ENCODE assay signal across 10 mouse cellular contexts in the genomic region with DNA sequence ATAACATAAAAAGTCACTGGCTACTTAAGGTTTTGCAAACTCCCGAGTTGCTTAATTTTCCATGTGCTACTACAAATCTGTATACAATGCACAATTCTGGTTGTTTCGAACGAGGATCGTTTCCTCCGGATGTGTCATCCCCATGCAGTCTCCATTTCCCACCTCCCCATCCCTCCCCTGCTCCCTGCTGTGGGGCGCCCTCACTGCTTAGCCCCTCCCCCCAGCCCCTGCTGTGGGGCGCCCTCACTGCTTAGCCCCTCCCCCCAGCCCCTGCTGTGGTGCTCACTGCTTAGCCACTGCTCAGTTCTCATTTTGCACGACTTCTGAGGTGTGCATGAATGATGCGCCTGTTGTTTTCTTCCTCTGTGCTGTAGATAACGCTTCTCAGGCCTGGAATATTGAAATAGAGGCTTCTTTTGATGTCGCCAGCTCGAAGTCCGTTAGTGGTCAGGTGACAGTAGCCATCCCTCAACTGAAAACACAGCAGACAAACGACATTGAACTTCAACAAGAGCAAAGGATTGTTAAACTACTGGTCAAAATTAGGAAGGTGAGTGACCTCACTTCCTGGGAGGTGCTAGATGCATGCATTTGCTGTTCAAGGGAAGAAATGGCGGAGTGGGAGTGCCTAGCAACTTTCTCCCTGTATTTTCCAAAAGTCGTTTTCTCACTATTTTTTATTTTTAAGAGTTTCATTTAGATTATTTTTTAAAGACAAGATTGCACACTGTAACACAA. TPM values are rescaled to one million over a fixed set of nuclear protein-coding genes. Genes with fewer than 3 reads are reported as not detected.
DNase-seq lines count a peak whose midpoint lies in the region; ATAC-seq and TF ChIP-seq lines count a peak whose summit lies in the region.
"Had no signal": no experiment of that assay in that cellular context is flagged by ENCODE, and none has a peak within 500 bp of the region (broad histone marks: within the 10 kb centered on the region; RNA-seq: fewer than 3 reads in every experiment).

No protein-coding gene starts in this region.

- TF ChIP-seq CTCF in E14TG2a.4 (conservative IDR thresholded peaks at IDR 0.05; ENCODE audit: low read length): no peak

- no peaks in the 10 kb centered on the region for H3K36me3 ChIP-seq in hindbrain, embryonic 12.5 days
- no peaks in the 10 kb centered on the region; the same call in 1 of the 2 replicates for H3K36me3 ChIP-seq in hindbrain, embryonic 14.5 days (replicated peaks; ENCODE audit: control insufficient read depth, insufficient read depth)
- H3K36me3 ChIP-seq in E14TG2a.4 (ENCODE audit: insufficient read depth, low read length): peaks cover 41% of the 10 kb centered on the region
- no peaks in the 10 kb centered on the region for H3K36me3 ChIP-seq in embryonic facial prominence, embryonic 10.5 days (replicated peaks)

- no peak for ATAC-seq in hindbrain, embryonic 12.5 days (ENCODE audit: low FRiP score)
- ATAC-seq in hindbrain, embryonic 14.5 days (ENCODE audit: low FRiP score): no peak

- H3K4me3 ChIP-seq in hindbrain, embryonic 12.5 days: no peak overlapping the region
- H3K4me3 ChIP-seq in hindbrain, embryonic 14.5 days (replicated peaks; ENCODE audit: low read length): no peak overlapping the region
- H3K4me3 ChIP-seq in E14TG2a.4 (replicated peaks; ENCODE audit: low read length): peak overlapping the region; percentile 69
- peak overlapping the region; percentile 21; the same call in 1 of the 2 replicates for H3K4me3 ChIP-seq in embryonic facial prominence, embryonic 10.5 days

- WGBS in hindbrain, embryonic 12.5 days: 58% methylated on average over 16 of the region's 16 CpGs
- 63% methylated on average over 16 of the region's 16 CpGs for WGBS in hindbrain, embryonic 14.5 days
- WGBS in embryonic facial prominence, embryonic 10.5 days: 65% methylated on average over 16 of the region's 16 CpGs

- DNase-seq in hindbrain, embryonic 14.5 days (ENCODE audit: low spot score): no peak
- peak; percentile 23 for DNase-seq in embryonic facial prominence, embryonic 10.5 days (ENCODE audit: low spot score)
- DNase-seq in liver: peak; percentile 29
- no peak for DNase-seq in MN1 (ENCODE audit: low spot score)
- DNase-seq in thymus, postnatal 25 days: no peak
- no peak for DNase-seq in urinary bladder, postnatal 14 days (ENCODE audit: low spot score)
- DNase-seq: right cerebral cortex, postnatal 4 days had no signal

- H3K4me1 ChIP-seq in hindbrain, embryonic 12.5 days: peaks cover 5% of the 10 kb centered on the region
- H3K4me1 ChIP-seq in hindbrain, embryonic 14.5 days (replicated peaks; ENCODE audit: control insufficient read depth, insufficient read depth, low read length): no peaks in the 10 kb centered on the region
- peaks cover 71% of the 10 kb centered on the region for H3K4me1 ChIP-seq in E14TG2a.4 (replicated peaks; ENCODE audit: low read depth, low read length)
- peaks cover 12% of the 10 kb centered on the region for H3K4me1 ChIP-seq in embryonic facial prominence, embryonic 10.5 days

- no peak overlapping the region for H3K9ac ChIP-seq in hindbrain, embryonic 12.5 days
- H3K9ac ChIP-seq in hindbrain, embryonic 14.5 days: no peak overlapping the region

- no peaks in the 10 kb centered on the region for H3K9me3 ChIP-seq in hindbrain, embryonic 12.5 days (replicated peaks)
- H3K9me3 ChIP-seq in hindbrain, embryonic 14.5 days (ENCODE audit: control insufficient read depth, low read length): no peaks in the 10 kb centered on the region
- H3K9me3 ChIP-seq in E14TG2a.4 (ENCODE audit: low read length): no peaks in the 10 kb centered on the region
- no peaks in the 10 kb centered on the region for H3K9me3 ChIP-seq in embryonic facial prominence, embryonic 10.5 days

- no peak overlapping the region for H3K27ac ChIP-seq in hindbrain, embryonic 12.5 days
- no peak overlapping the region for H3K27ac ChIP-seq in hindbrain, embryonic 14.5 days
- H3K27ac ChIP-seq in embryonic facial prominence, embryonic 10.5 days (replicated peaks): peak overlapping the region; percentile 44; the same call in 1 of the 2 replicates

- peak overlapping the region; percentile 30; the same call in 1 of the 2 replicates for H3K4me2 ChIP-seq in hindbrain, embryonic 12.5 days (replicated peaks)
- H3K4me2 ChIP-seq in hindbrain, embryonic 14.5 days (replicated peaks): no peak overlapping the region

- no peaks in the 10 kb centered on the region for H3K27me3 ChIP-seq in hindbrain, embryonic 12.5 days
- no peaks in the 10 kb centered on the region for H3K27me3 ChIP-seq in hindbrain, embryonic 14.5 days (ENCODE audit: control insufficient read depth, insufficient read depth, low read length)
- H3K27me3 ChIP-seq in E14TG2a.4 (ENCODE audit: insufficient read depth, low read length): no peaks in the 10 kb centered on the region
- H3K27me3 ChIP-seq in embryonic facial prominence, embryonic 10.5 days (replicated peaks; ENCODE audit: low read depth, poor library complexity, severe bottlenecking): no peaks in the 10 kb centered on the region
- H3K27me3 ChIP-seq: CH12.LX had no signal

RNA-seq across cellular contexts. Expression of gene Manba, which starts 37.4 kb away (rescaled TPM):
- polyA plus RNA-seq in hindbrain, embryonic 12.5 days (2016; fragmentation: Nextera tagmentation; extraction: Ambion mirVana): 5.7 and 6.1 TPM in 2 replicates
- polyA plus RNA-seq in hindbrain, embryonic 14.5 days (2014; fragmentation: Nextera tagmentation; extraction: Ambion mirVana): 8.1 and 8.3 TPM in 2 replicates
- polyA plus RNA-seq in embryonic facial prominence, embryonic 10.5 days (2016; fragmentation: Nextera tagmentation; extraction: Ambion mirVana): 3.3 and 3.5 TPM in 2 replicates

Comparison
In these comparisons a context has a peak if more than half of its experiments do, and no peak if none do; other contexts are left out.
1. H3K4me3 ChIP-seq: peak in E14TG2a.4 (single experiment) and embryonic facial prominence, embryonic 10.5 days (single experiment); none in hindbrain, embryonic 12.5 days (single experiment) and hindbrain, embryonic 14.5 days (single experiment).
2. DNase-seq: peak in embryonic facial prominence, embryonic 10.5 days (single experiment) and liver (single experiment); none in hindbrain, embryonic 14.5 days (single experiment), MN1 (single experiment), thymus, postnatal 25 days (single experiment) and urinary bladder, postnatal 14 days (single experiment).